ENCODE assay signal across 8 mouse cellular contexts in the genomic region with DNA sequence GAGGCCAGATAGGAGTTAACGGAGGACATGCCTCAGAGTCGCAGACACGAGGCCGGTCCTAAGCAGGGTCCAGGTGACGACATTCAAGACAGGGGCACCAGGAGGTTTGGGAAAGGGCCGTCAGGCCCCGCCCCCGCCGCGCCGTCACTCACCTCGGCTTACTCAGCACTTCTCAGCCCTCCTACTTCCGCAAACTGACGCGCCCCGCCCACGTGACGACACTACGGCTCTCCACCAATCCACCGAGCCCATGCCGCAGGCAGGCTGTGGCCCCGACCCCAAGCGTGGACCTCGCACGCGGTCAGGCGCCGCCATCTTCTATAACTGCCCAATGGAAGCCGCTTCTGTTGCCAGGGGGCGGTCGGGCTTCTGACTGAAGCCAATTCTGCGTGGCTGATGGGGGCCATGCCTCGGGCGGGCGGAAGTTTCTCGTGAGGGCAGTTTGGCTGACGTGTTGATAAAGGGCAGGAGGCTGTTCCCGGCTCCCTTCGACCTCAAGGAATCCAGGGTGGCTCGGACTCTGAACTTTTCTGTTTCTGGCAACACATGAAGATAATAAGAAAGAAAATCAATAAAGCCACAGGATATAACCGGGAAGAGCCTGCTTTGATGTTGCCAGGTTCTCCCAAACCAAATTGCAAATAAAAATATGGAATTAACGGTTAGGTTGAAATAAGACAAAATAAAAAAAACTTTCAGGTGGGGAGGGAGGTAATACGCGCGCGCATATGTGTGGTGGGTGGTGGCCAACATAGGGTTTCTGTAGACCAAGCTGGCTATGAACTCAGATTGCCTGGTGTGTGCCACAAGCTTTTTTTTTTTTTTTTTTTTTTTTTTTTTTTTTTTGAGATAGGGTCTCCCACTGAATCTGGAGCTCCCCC. TPM values are rescaled to one million over a fixed set of nuclear protein-coding genes. Genes with fewer than 3 reads are reported as not detected.
DNase-seq lines count a peak whose midpoint lies in the region; ATAC-seq and TF ChIP-seq lines count a peak whose summit lies in the region.

TSS of gene Pla2g6 (minus strand) at position 333 of the 881 bp plus-strand sequence.

- H3K4me2 ChIP-seq in embryonic facial prominence, embryonic 14.5 days (ENCODE audit: low read depth, low read length): peak within 1 kb of the TSS; percentile 82
- peak within 1 kb of the TSS; percentile 89 for H3K4me2 ChIP-seq in limb, embryonic 13.5 days (replicated peaks)
- peak within 1 kb of the TSS; percentile 82 for H3K4me2 ChIP-seq in midbrain, embryonic 16.5 days (ENCODE audit: low read length)

- intact Hi-C loops in heart, adult 2 months (cut with DNase I): loop anchor here (2.0 to 5.0 kb wide), 4 partner anchors 19 to 86 kb away; partner anchors contain the start of gene Maff

- H3K27ac ChIP-seq in embryonic facial prominence, embryonic 14.5 days (replicated peaks; ENCODE audit: low read depth, low read length): peak within 1 kb of the TSS; percentile 88
- H3K27ac ChIP-seq in heart, adult 2 months: peak within 1 kb of the TSS; percentile 95
- peak within 1 kb of the TSS; percentile 75 for H3K27ac ChIP-seq in limb, embryonic 13.5 days
- peak within 1 kb of the TSS; percentile 86 for H3K27ac ChIP-seq in midbrain, embryonic 16.5 days (ENCODE audit: low read length)

- peak; percentile 99 for DNase-seq in 3T3-L1 (ENCODE audit: low read depth, low spot score)
- DNase-seq in adrenal gland, postnatal 4 days (ENCODE audit: low spot score in 2 of 2): peak; percentile 97 to 98
- DNase-seq in embryonic facial prominence, embryonic 14.5 days (ENCODE audit: low spot score): peak; percentile 99
- peak; percentile 97 to 99 for DNase-seq in heart, adult 2 months
- peak; percentile 99 for DNase-seq in kidney, adult 8-10 months
- peak; percentile 95 to 99 for DNase-seq in spleen, postnatal 10 days (ENCODE audit: low spot score in 2 of 2)

- H3K79me2 ChIP-seq in heart, adult 2 months (replicated peaks; ENCODE audit: control insufficient read depth, insufficient read depth, low read length): no peaks in the 10 kb centered on the region

- peak within 1 kb of the TSS; percentile 80 for H3K9ac ChIP-seq in embryonic facial prominence, embryonic 14.5 days (ENCODE audit: low read depth, low read length)
- peak within 1 kb of the TSS; percentile 64 for H3K9ac ChIP-seq in heart, adult 2 months (ENCODE audit: low read depth, low read length)
- H3K9ac ChIP-seq in limb, embryonic 13.5 days: peak within 1 kb of the TSS; percentile 67
- H3K9ac ChIP-seq in midbrain, embryonic 16.5 days (ENCODE audit: low read depth, low read length): peak within 1 kb of the TSS; percentile 64

- no peaks in the 10 kb centered on the region for H3K27me3 ChIP-seq in embryonic facial prominence, embryonic 14.5 days (replicated peaks; ENCODE audit: control insufficient read depth, insufficient read depth, low read length)
- no peaks in the 10 kb centered on the region for H3K27me3 ChIP-seq in heart, adult 2 months (ENCODE audit: control insufficient read depth, insufficient read depth, low read length)
- no peaks in the 10 kb centered on the region for H3K27me3 ChIP-seq in limb, embryonic 13.5 days
- H3K27me3 ChIP-seq in midbrain, embryonic 16.5 days (ENCODE audit: control insufficient read depth, insufficient read depth, low read depth, low read length): no peaks in the 10 kb centered on the region

- peak within 1 kb of the TSS; percentile 62 for H3K4me3 ChIP-seq in embryonic facial prominence, embryonic 14.5 days (ENCODE audit: low read depth, low read length)
- H3K4me3 ChIP-seq in heart, adult 2 months: peak within 1 kb of the TSS; percentile 45
- H3K4me3 ChIP-seq in limb, embryonic 13.5 days: peak within 1 kb of the TSS; percentile 60
- H3K4me3 ChIP-seq in midbrain, embryonic 16.5 days (ENCODE audit: low read depth, low read length): peak within 1 kb of the TSS; percentile 56

- no peaks in the 10 kb centered on the region for H3K36me3 ChIP-seq in embryonic facial prominence, embryonic 14.5 days (ENCODE audit: control insufficient read depth, insufficient read depth, low read length)
- no peaks in the 10 kb centered on the region for H3K36me3 ChIP-seq in heart, adult 2 months (ENCODE audit: control insufficient read depth, insufficient read depth, low read length)
- no peaks in the 10 kb centered on the region for H3K36me3 ChIP-seq in limb, embryonic 13.5 days
- H3K36me3 ChIP-seq in midbrain, embryonic 16.5 days (ENCODE audit: control insufficient read depth, insufficient read depth, low read length): no peaks in the 10 kb centered on the region

- ATAC-seq in embryonic facial prominence, embryonic 14.5 days (ENCODE audit: low read depth): peak; percentile 97
- peak; percentile 97 for ATAC-seq in limb, embryonic 13.5 days (ENCODE audit: low FRiP score, low read depth)
- peak; percentile 96 for ATAC-seq in midbrain, embryonic 16.5 days

- WGBS in embryonic facial prominence, embryonic 14.5 days: 3% methylated on average over 32 of the region's 46 CpGs
- 5% methylated on average over 46 of the region's 46 CpGs for WGBS in heart, adult 2 months
- 3% methylated on average over 46 of the region's 46 CpGs for WGBS in limb, embryonic 13.5 days
- WGBS in midbrain, embryonic 16.5 days: 4% methylated on average over 46 of the region's 46 CpGs

- TF ChIP-seq EP300 in heart, adult 2 months (IDR thresholded peaks at IDR 0.05; ENCODE audit: insufficient read depth, low read depth, low read length): peak; percentile 80; the same call in 1 of the 2 replicates

- peak; percentile 83 for TF ChIP-seq POLR2A in heart, adult 2 months (IDR thresholded peaks at IDR 0.05; ENCODE audit: insufficient read depth, low read depth, low read length)

- H3K9me3 ChIP-seq in embryonic facial prominence, embryonic 14.5 days (ENCODE audit: control insufficient read depth, low read length): no peaks in the 10 kb centered on the region
- no peaks in the 10 kb centered on the region for H3K9me3 ChIP-seq in limb, embryonic 13.5 days
- no peaks in the 10 kb centered on the region for H3K9me3 ChIP-seq in midbrain, embryonic 16.5 days (replicated peaks; ENCODE audit: control insufficient read depth, low read length, poor library complexity, severe bottlenecking)

- TF ChIP-seq CTCF in heart, adult 2 months (IDR thresholded peaks at IDR 0.05): no peak

- H3K4me1 ChIP-seq in embryonic facial prominence, embryonic 14.5 days (ENCODE audit: control insufficient read depth, insufficient read depth, low read length): peaks cover 17% of the 10 kb centered on the region; the same call in 1 of the 2 replicates
- peaks cover 15% of the 10 kb centered on the region for H3K4me1 ChIP-seq in heart, adult 2 months (ENCODE audit: control insufficient read depth, insufficient read depth, low read length)
- H3K4me1 ChIP-seq in limb, embryonic 13.5 days: peaks cover 39% of the 10 kb centered on the region
- H3K4me1 ChIP-seq in midbrain, embryonic 16.5 days (ENCODE audit: control insufficient read depth, insufficient read depth, low read length): peaks cover 14% of the 10 kb centered on the region

RNA-seq across cellular contexts. Expression of gene Pla2g6, which starts in this region (rescaled TPM):
- 10 to 100 TPM; 25.3 to 28.2 TPM for total RNA-seq in adrenal gland, postnatal 4 days (2021)
- 13.3 and 14.6 TPM in 2 replicates for polyA plus RNA-seq in embryonic facial prominence, embryonic 14.5 days (2014; fragmentation: Nextera tagmentation; extraction: Ambion mirVana)
- total RNA-seq in heart, adult 2 months (2021): 10 to 100 TPM; 10.7 to 11.0 TPM
- 11.7 and 14.0 TPM in 2 replicates for polyA plus RNA-seq in heart, adult 2 months (2012; rRNA removed)
- polyA plus RNA-seq in limb, embryonic 13.5 days (2015; fragmentation: Nextera tagmentation; extraction: Ambion mirVana): 11.7 and 12.7 TPM in 2 replicates
- 29.8 and 35.3 TPM in 2 replicates for polyA plus RNA-seq in midbrain, embryonic 16.5 days (2015; fragmentation: Nextera tagmentation; extraction: Ambion mirVana)

Comparison
In these comparisons a context has a peak if more than half of its experiments do, and no peak if none do; other contexts are left out.
1. Peak in every context shown above with its lines: DNase-seq, ATAC-seq, H3K4me3 ChIP-seq and H3K27ac ChIP-seq.